Mouse (Mus musculus) forebrain, embryonic 12.5 days (tissue): ENCODE data around the gene Maml3. TPM values are rescaled to one million over a fixed set of nuclear protein-coding genes. Genes with fewer than 3 reads are reported as not detected.
A peak's percentile ranks its signal among the peaks of the same experiment; 100 is the strongest.

ENCODE experiments used
- ATAC-seq: fragments of 200-750 bp; cut with Nextera tagmentation; 2 replicates; pipeline ENCODE4 v1.8.0; 2017; ENCODE audit warnings: moderate TSS enrichment; ENCODE audit not compliant: low FRiP score
- H3K27ac ChIP-seq: fragments of 300-500 bp; sonication (generic); 2 replicates; pipeline ENCODE4 v1.5.1; 2016; ENCODE audit warnings: mild to moderate bottlenecking
- H3K27me3 ChIP-seq: fragments of 300-500 bp; sonication (generic); 2 replicates; pipeline ENCODE4 v1.6.1; 2016; ENCODE audit warnings: mild to moderate bottlenecking
- H3K36me3 ChIP-seq: fragments of 300-500 bp; sonication (generic); replicated peaks from 2 replicates; pipeline ENCODE4 v1.6.1; 2016; ENCODE audit warnings: mild to moderate bottlenecking
- H3K4me1 ChIP-seq: fragments of 300-500 bp; sonication (generic); 2 replicates; pipeline ENCODE4 v1.6.1; 2016
- H3K4me2 ChIP-seq: fragments of 300-500 bp; sonication (generic); 2 replicates; pipeline ENCODE4 v1.6.1; 2016; ENCODE audit warnings: mild to moderate bottlenecking, moderate library complexity
- H3K4me3 ChIP-seq: fragments of 300-500 bp; sonication (generic); replicated peaks from 2 replicates; pipeline ENCODE4 v1.5.1; 2016; ENCODE audit warnings: mild to moderate bottlenecking
- H3K9ac ChIP-seq: fragments of 300-500 bp; sonication (generic); 2 replicates; pipeline ENCODE4 v1.6.1; 2016; ENCODE audit warnings: mild to moderate bottlenecking
- H3K9me3 ChIP-seq: fragments of 300-500 bp; sonication (generic); 2 replicates; pipeline ENCODE4 v1.6.1; 2016
- WGBS: fragments of 180-500 bp; shearing (Covaris S2); methylation state at CpG from one replicate; pipeline ENCODE4 v1.1.7; 2016; 5-methylcytosine and 5-hydroxymethylcytosine counted together
- polyA plus RNA-seq: library from polyadenylated mRNA; unstranded; fragments of >200 nt; fragmentation: Nextera tagmentation; extraction: Ambion mirVana; gene quantifications from 2 replicates; pipeline ENCODE4 v1.2.1, GENCODE M21; 2016

Gene Maml3
- polyA plus RNA-seq, 1 experiment from 2014 or later = 7.6 TPM

- no peaks in the 10 kb centered on the region for H3K27me3 ChIP-seq
- ATAC-seq = peak; percentile 34
- no peaks in the 10 kb centered on the region for H3K36me3 ChIP-seq
- peaks cover 29% of the 10 kb centered on the region for H3K4me1 ChIP-seq
- no peak overlapping the region for H3K4me2 ChIP-seq
- H3K9me3 ChIP-seq = no peaks in the 10 kb centered on the region
- no peak overlapping the region for H3K4me3 ChIP-seq
- no peak overlapping the region for H3K9ac ChIP-seq
- H3K27ac ChIP-seq = peak overlapping the region; percentile 50
- WGBS = 44% methylated on average over 14 of the region's 14 CpGs
These were observed 375.6 kb downstream of the Maml3 start for GRCm38 (mm10) chr3:51729109-51729918.

- Histone ChIP-seq H3K4me3 (no peak overlapping the region), H3K9me3 (no peaks in the 10 kb centered on the region), H3K36me3 (no peaks in the 10 kb centered on the region), H3K27me3 (no peaks in the 10 kb centered on the region), H3K4me1 (peaks cover 29% of the 10 kb centered on the region), H3K27ac (0 out of 2 replicates have a peak overlapping the region, but pooled peaks have one; percentile 50), H3K4me2 (no peak overlapping the region), H3K9ac (no peak overlapping the region)
- no peak for ATAC-seq
- WGBS = 84% methylated on average over 12 of the region's 12 CpGs
These were observed 376.4 kb downstream of the Maml3 start for GRCm38 (mm10) chr3:51728456-51728855.

- Histone ChIP-seq H3K4me3 (no peak overlapping the region), H3K27ac (peak overlapping the region; percentile 50; the same call in 1 of the 2 replicates), H3K9me3 (no peaks in the 10 kb centered on the region), H3K4me1 (peaks cover 30% of the 10 kb centered on the region), H3K36me3 (no peaks in the 10 kb centered on the region), H3K4me2 (no peak overlapping the region), H3K27me3 (no peaks in the 10 kb centered on the region), H3K9ac (no peak overlapping the region)
- ATAC-seq = no peak
- WGBS = 84% methylated on average over 8 of the region's 8 CpGs
These were observed 376.9 kb downstream of the Maml3 start for GRCm38 (mm10) chr3:51727968-51728367.

GRCm38 (mm10) chr3:51727487-51727886, 377.4 kb downstream of the Maml3 start:
- ATAC-seq = no peak
- H3K36me3 ChIP-seq = no peaks in the 10 kb centered on the region
- H3K4me1 ChIP-seq = peaks cover 25% of the 10 kb centered on the region
- H3K4me2 ChIP-seq = no peak overlapping the region
- no peak overlapping the region for H3K9ac ChIP-seq
- 91% methylated on average over 3 of the region's 3 CpGs for WGBS
- H3K4me3 ChIP-seq = no peak overlapping the region
- H3K9me3 ChIP-seq = no peaks in the 10 kb centered on the region
- no peaks in the 10 kb centered on the region for H3K27me3 ChIP-seq
- H3K27ac ChIP-seq = no peak overlapping the region

GRCm38 (mm10) chr3:51726257-51726656, 378.6 kb downstream of the Maml3 start:
- no peaks in the 10 kb centered on the region for H3K27me3 ChIP-seq
- no peaks in the 10 kb centered on the region for H3K9me3 ChIP-seq
- H3K4me1 ChIP-seq = peaks cover 16% of the 10 kb centered on the region
- H3K4me2 ChIP-seq = no peak overlapping the region
- no peak overlapping the region for H3K4me3 ChIP-seq
- ATAC-seq = no peak
- WGBS = 94% methylated on average over 6 of the region's 6 CpGs
- H3K36me3 ChIP-seq = no peaks in the 10 kb centered on the region
- H3K9ac ChIP-seq = no peak overlapping the region
- H3K27ac ChIP-seq = no peak overlapping the region

GRCm38 (mm10) chr3:51719982-51720381, 384.9 kb downstream of the Maml3 start:
- 0 out of 2 replicates have a peak, but pooled peaks cover 5% of the 10 kb centered on the region for H3K4me1 ChIP-seq
- no peak overlapping the region for H3K9ac ChIP-seq
- 78% methylated on average over 1 of the region's 1 CpGs for WGBS
- no peaks in the 10 kb centered on the region for H3K9me3 ChIP-seq
- no peak for ATAC-seq
- H3K4me3 ChIP-seq = no peak overlapping the region
- no peaks in the 10 kb centered on the region for H3K36me3 ChIP-seq
- H3K27ac ChIP-seq = no peak overlapping the region
- no peak overlapping the region for H3K4me2 ChIP-seq
- H3K27me3 ChIP-seq = no peaks in the 10 kb centered on the region

GRCm38 (mm10) chr3:51719373-51719772, 385.5 kb downstream of the Maml3 start:
- H3K9me3 ChIP-seq = no peaks in the 10 kb centered on the region
- no peak overlapping the region for H3K27ac ChIP-seq
- no peaks in the 10 kb centered on the region for H3K36me3 ChIP-seq
- 0 out of 2 replicates have a peak, but pooled peaks cover 5% of the 10 kb centered on the region for H3K4me1 ChIP-seq
- no peak overlapping the region for H3K9ac ChIP-seq
- 98% methylated on average over 3 of the region's 3 CpGs for WGBS
- no peak overlapping the region for H3K4me2 ChIP-seq
- ATAC-seq = no peak
- H3K4me3 ChIP-seq = no peak overlapping the region
- H3K27me3 ChIP-seq = no peaks in the 10 kb centered on the region

GRCm38 (mm10) chr3:51717909-51718308, 387.0 kb downstream of the Maml3 start:
- H3K4me1 ChIP-seq = peaks cover 13% of the 10 kb centered on the region
- no peak for ATAC-seq
- no peak overlapping the region for H3K9ac ChIP-seq
- WGBS = 67% methylated on average over 4 of the region's 4 CpGs
- H3K27ac ChIP-seq = no peak overlapping the region
- H3K4me2 ChIP-seq = no peak overlapping the region
- no peaks in the 10 kb centered on the region for H3K27me3 ChIP-seq
- H3K4me3 ChIP-seq = no peak overlapping the region
- H3K36me3 ChIP-seq = no peaks in the 10 kb centered on the region
- no peaks in the 10 kb centered on the region for H3K9me3 ChIP-seq

- no peaks in the 10 kb centered on the region for H3K9me3 ChIP-seq
- H3K4me1 ChIP-seq = peaks cover 16% of the 10 kb centered on the region
- H3K4me2 ChIP-seq = no peak overlapping the region
- H3K4me3 ChIP-seq = no peak overlapping the region
- H3K27ac ChIP-seq = no peak overlapping the region
- H3K27me3 ChIP-seq = no peaks in the 10 kb centered on the region
- ATAC-seq = no peak
- H3K36me3 ChIP-seq = no peaks in the 10 kb centered on the region
- no peak overlapping the region for H3K9ac ChIP-seq
- 68% methylated on average over 3 of the region's 3 CpGs for WGBS
These were observed 387.4 kb downstream of the Maml3 start for GRCm38 (mm10) chr3:51717455-51717854.

GRCm38 (mm10) chr3:51714469-51714868, 390.4 kb downstream of the Maml3 start:
- no peak for ATAC-seq
- H3K4me2 ChIP-seq = no peak overlapping the region
- no peak overlapping the region for H3K27ac ChIP-seq
- H3K27me3 ChIP-seq = no peaks in the 10 kb centered on the region
- no peaks in the 10 kb centered on the region for H3K36me3 ChIP-seq
- H3K9me3 ChIP-seq = no peaks in the 10 kb centered on the region
- H3K4me1 ChIP-seq = peaks cover 19% of the 10 kb centered on the region
- no peak overlapping the region for H3K9ac ChIP-seq
- 86% methylated on average over 5 of the region's 5 CpGs for WGBS
- no peak overlapping the region for H3K4me3 ChIP-seq

GRCm38 (mm10) chr3:51713233-51713632, 391.6 kb downstream of the Maml3 start:
- 15% methylated on average over 8 of the region's 8 CpGs for WGBS
- Histone ChIP-seq H3K9me3 (no peaks in the 10 kb centered on the region), H3K9ac (no peak overlapping the region), H3K27ac (no peak overlapping the region), H3K27me3 (no peaks in the 10 kb centered on the region), H3K36me3 (no peaks in the 10 kb centered on the region), H3K4me3 (no peak overlapping the region), H3K4me1 (peaks cover 19% of the 10 kb centered on the region), H3K4me2 (no peak overlapping the region)
- no peak for ATAC-seq

- H3K4me3 ChIP-seq = no peak overlapping the region
- H3K4me2 ChIP-seq = no peak overlapping the region
- no peaks in the 10 kb centered on the region for H3K27me3 ChIP-seq
- ATAC-seq = no peak
- no peaks in the 10 kb centered on the region for H3K36me3 ChIP-seq
- H3K9ac ChIP-seq = no peak overlapping the region
- H3K27ac ChIP-seq = no peak overlapping the region
- 61% methylated on average over 3 of the region's 3 CpGs for WGBS
- H3K4me1 ChIP-seq = peaks cover 16% of the 10 kb centered on the region
- H3K9me3 ChIP-seq = no peaks in the 10 kb centered on the region
These were observed 392.5 kb downstream of the Maml3 start for GRCm38 (mm10) chr3:51712382-51712781.
